Mouse (Mus musculus): ENCODE measurements around the gene Rabgap1. TPM values are rescaled to one million over a fixed set of nuclear protein-coding genes. Genes with fewer than 3 reads are reported as not detected.

The Rabgap1 gene
- total RNA-seq, 2 experiments from 2014 or later, result 30.4 to 31.9 TPM

Other genes starting within 250 kb of the Rabgap1 start
- gene Olfr366, start 231.7 kb upstream of the Rabgap1 start, total RNA-seq (2015), result not detected in 2 replicates
- gene Olfr366, start 231.7 kb upstream of the Rabgap1 start, total RNA-seq (2017), result not detected in 2 replicates
- gene Olfr368, start 116.8 kb upstream of the Rabgap1 start, total RNA-seq (2015), result not detected in 2 replicates
- not detected in 2 replicates for gene Olfr368, start 116.8 kb upstream of the Rabgap1 start, total RNA-seq (2017)
- 27.3 TPM in 2 replicates for gene Pdcl, start 83.9 kb upstream of the Rabgap1 start, total RNA-seq (2015)
- 56.1 and 98.5 TPM in 2 replicates for gene Pdcl, start 83.9 kb upstream of the Rabgap1 start, total RNA-seq (2017)
- 28.8 and 29.9 TPM in 2 replicates for gene Rc3h2, start 20.4 kb upstream of the Rabgap1 start, total RNA-seq (2015)
- 23.1 and 37.1 TPM in 2 replicates for gene Rc3h2, start 20.4 kb upstream of the Rabgap1 start, total RNA-seq (2017)
- gene Zbtb26, start 144 bp upstream of the Rabgap1 start, total RNA-seq (2015), result 7.3 and 8.3 TPM in 2 replicates
- gene Zbtb26, start 144 bp upstream of the Rabgap1 start, total RNA-seq (2017), result 8.2 and 11.8 TPM in 2 replicates
- gene Zbtb6, start 108 bp upstream of the Rabgap1 start, total RNA-seq (2015), result 16.2 and 17.4 TPM in 2 replicates
- 20.3 and 22.3 TPM in 2 replicates for gene Zbtb6, start 108 bp upstream of the Rabgap1 start, total RNA-seq (2017)
- gene Gpr21, start 73.1 kb downstream of the Rabgap1 start, total RNA-seq (2015), result 1.5 and 1.7 TPM in 2 replicates
- 0.29 and 0.88 TPM in 2 replicates for gene Gpr21, start 73.1 kb downstream of the Rabgap1 start, total RNA-seq (2017)

Data from megakaryocyte progenitor cell, adult 5-6 weeks (primary cell).